Mouse (Mus musculus): ENCODE measurements around the gene Olfr1025-ps1.

GRCm38 (mm10) chr2:85914893-85915292 lies at the start of gene Olfr1025-ps1:
- TF ChIP-seq ZNF384 (IDR thresholded peaks at IDR 0.05; ENCODE audit: low read depth, low read length): no peak
- TF ChIP-seq ZC3H11A (IDR thresholded peaks at IDR 0.05; ENCODE audit: borderline replicate concordance, low read depth, low read length): no peak
